Mouse (Mus musculus) forebrain, embryonic 15.5 days (tissue): ENCODE measurements around the gene 4931422A03Rik. TPM values are rescaled to one million over a fixed set of nuclear protein-coding genes. Genes with fewer than 3 reads are reported as not detected.
"Not testable (repeated sequence)": the region's sequence is repeated elsewhere in the genome, so short reads cannot be mapped to it uniquely, and the experiment has no call there.

ENCODE experiments used
- ATAC-seq: fragments of 200-750 bp; cut with Nextera tagmentation; replicated peaks from 2 replicates; pipeline ENCODE4 v1.8.0; 2017; ENCODE audit warnings: mild to moderate bottlenecking, moderate TSS enrichment, moderate library complexity
- H3K27ac ChIP-seq: fragments of 300-500 bp; sonication (generic); replicated peaks from 2 replicates; pipeline ENCODE4 v1.5.1; 2015; ENCODE audit warnings: mild to moderate bottlenecking, inconsistent platforms
- H3K27me3 ChIP-seq: fragments of 300-500 bp; sonication (generic); 2 replicates; pipeline ENCODE4 v1.6.1; 2015; ENCODE audit warnings: inconsistent platforms
- H3K36me3 ChIP-seq: fragments of 300-500 bp; sonication (generic); 2 replicates; pipeline ENCODE4 v1.6.1; 2015; ENCODE audit warnings: mild to moderate bottlenecking, inconsistent platforms
- H3K4me1 ChIP-seq: fragments of 300-500 bp; sonication (generic); 2 replicates; pipeline ENCODE4 v1.6.1; 2015; ENCODE audit warnings: inconsistent platforms
- H3K4me2 ChIP-seq: fragments of 300-500 bp; sonication (generic); replicated peaks from 2 replicates; pipeline ENCODE4 v1.6.1; 2015; ENCODE audit warnings: mild to moderate bottlenecking, inconsistent platforms
- H3K4me3 ChIP-seq: fragments of 300-500 bp; sonication (generic); 2 replicates; pipeline ENCODE4 v1.5.1; 2015; ENCODE audit warnings: mild to moderate bottlenecking, inconsistent platforms
- H3K9ac ChIP-seq: fragments of 300-500 bp; sonication (generic); replicated peaks from 2 replicates; pipeline ENCODE4 v1.6.1; 2015; ENCODE audit warnings: mild to moderate bottlenecking, inconsistent platforms
- H3K9me3 ChIP-seq: fragments of 300-500 bp; sonication (generic); 2 replicates; pipeline ENCODE4 v1.6.1; 2016; ENCODE audit warnings: inconsistent platforms
- WGBS: fragments of 180-500 bp; shearing (Covaris S2); methylation state at CpG from one replicate; pipeline ENCODE4 v1.1.7; 2015; ENCODE audit warnings: mixed read lengths; 5-methylcytosine and 5-hydroxymethylcytosine counted together
- polyA plus RNA-seq: library from polyadenylated mRNA; unstranded; fragments of >200 nt; fragmentation: Nextera tagmentation; extraction: Ambion mirVana; gene quantifications from 2 replicates; pipeline ENCODE4 v1.2.1, GENCODE M21; 2015

Gene 4931422A03Rik
- polyA plus RNA-seq, 1 experiment from 2014 or later = 1.5 TPM

DNA sequence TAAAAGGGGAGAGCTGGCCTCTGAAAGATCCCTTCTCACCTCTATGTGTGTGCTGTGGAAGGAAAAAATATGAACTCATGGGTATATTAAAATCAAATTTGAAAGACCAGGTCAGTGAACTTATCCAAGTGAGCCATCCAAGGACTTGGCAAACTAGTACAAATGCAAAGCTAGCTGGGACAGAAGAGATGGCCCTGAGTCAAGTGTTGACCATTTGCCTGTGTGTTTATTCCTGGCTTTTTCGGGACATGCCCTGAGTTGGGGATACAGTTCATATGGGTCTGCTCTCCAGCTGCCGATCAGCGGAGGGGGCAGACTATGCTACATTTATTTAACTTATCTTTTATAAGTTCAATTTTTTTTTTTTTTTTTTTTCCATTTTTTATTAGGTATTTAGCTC lies 19.3 kb downstream of the 4931422A03Rik start:
- ATAC-seq, H3K4me1 ChIP-seq, H3K27me3 ChIP-seq, H3K4me3 ChIP-seq, H3K4me2 ChIP-seq, H3K27ac ChIP-seq, H3K36me3 ChIP-seq, H3K9ac ChIP-seq, H3K9me3 ChIP-seq: not testable (repeated sequence)
- 88% methylated on average over 3 of the region's 3 CpGs for WGBS

DNA sequence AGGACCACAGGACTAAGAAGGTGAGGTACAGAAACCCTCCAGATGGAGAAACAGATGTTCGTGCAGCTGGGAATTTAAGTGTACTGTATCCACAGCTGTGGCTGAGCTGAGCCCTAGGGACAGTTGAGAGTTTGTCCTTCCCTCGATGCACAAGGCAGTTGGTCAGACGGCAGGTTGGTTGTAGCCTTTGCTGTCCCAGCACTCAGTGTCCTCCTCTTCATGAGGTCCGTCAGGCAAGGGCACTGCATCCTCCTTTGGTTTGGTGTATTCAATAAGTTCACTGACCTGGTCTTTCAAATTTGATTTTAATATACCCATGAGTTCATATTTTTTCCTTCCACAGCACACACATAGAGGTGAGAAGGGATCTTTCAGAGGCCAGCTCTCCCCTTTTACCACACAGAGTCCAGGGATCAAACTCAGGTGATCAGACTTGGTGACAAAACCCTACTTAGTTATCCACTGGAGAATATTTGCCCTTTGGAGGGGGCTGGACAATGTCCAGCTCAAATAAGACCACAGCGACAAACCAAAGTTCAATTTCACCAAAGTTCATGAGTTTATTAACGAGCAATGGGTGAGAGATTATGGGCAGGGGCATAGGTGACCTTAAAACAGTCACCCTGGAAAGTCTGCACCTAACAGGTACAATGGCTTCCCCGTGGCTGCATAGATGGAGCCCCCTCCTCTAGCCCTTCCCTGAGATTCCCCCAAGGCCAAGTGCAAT lies 20.2 kb downstream of the 4931422A03Rik start:
- H3K4me3 ChIP-seq = no peak overlapping the region
- H3K9ac ChIP-seq = no peak overlapping the region
- ATAC-seq = no peak
- H3K27me3 ChIP-seq = no peaks in the 10 kb centered on the region
- H3K4me1 ChIP-seq = no peaks in the 10 kb centered on the region
- no peaks in the 10 kb centered on the region for H3K9me3 ChIP-seq
- WGBS = 85% methylated on average over 7 of the region's 7 CpGs
- H3K4me2 ChIP-seq = no peak overlapping the region
- no peaks in the 10 kb centered on the region for H3K36me3 ChIP-seq
- no peak overlapping the region for H3K27ac ChIP-seq

DNA sequence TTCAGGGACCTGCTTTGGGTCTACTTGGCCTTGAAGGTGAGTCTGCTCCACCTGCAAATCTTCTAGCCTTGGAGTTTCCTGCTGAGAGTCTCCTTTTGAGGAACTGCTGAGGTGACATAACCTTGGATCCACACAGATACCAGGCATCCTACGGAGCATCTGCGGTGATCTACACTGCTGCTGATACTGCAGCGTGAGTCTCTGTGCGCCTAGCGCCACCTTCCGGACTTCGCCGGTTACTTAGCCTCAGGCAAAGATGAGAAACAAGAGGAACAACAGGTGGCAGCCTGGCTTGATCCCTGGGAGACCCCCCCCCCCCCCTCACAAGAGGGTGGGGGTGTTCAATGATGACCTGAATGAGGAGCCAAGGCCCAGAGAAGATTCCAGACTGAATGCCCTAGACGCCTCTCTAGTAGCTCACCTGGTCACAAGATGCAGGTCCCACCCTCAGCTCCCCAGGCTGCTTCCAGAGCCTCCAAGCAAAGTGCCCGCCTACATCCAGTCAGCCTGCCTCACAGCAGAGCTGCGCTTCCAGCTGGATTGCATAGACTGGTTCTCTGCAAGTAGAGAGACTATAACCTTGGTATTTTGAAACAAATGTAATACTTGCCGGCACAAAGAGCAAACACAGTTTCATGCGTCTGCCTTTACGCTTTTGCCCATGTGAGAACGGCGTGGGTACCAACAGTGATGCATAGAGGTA lies 25.3 kb downstream of the 4931422A03Rik start:
- Histone ChIP-seq H3K4me3 (no peak overlapping the region), H3K4me1 (no peaks in the 10 kb centered on the region), H3K27ac (no peak overlapping the region), H3K4me2 (no peak overlapping the region), H3K36me3 (no peaks in the 10 kb centered on the region), H3K9ac (no peak overlapping the region), H3K9me3 (no peaks in the 10 kb centered on the region), H3K27me3 (0 out of 2 replicates have a peak, but pooled peaks cover 4% of the 10 kb centered on the region)
- peak; percentile 48; the same call in 1 of the 2 replicates for ATAC-seq
- WGBS = 32% methylated on average over 16 of the region's 16 CpGs

DNA sequence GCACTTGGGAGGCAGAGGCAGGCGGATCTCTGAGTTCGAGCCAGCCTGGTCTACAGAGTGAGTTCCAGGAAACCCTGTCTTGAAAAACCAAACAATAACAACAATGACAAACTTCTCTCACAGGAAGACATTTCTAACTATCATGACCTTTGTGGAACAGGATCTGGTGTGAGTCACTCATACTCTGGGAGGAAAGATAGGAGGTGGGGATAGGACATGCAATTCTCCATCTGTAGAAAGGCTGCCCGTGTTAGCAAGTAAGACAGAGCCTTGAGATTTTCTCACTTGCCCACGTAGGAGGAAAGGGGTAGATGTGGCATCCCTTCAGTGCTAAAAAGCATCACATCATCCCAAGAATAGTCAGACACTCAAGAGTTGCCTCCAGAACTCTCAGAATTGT lies 26.3 kb downstream of the 4931422A03Rik start:
- WGBS = 83% methylated on average over 4 of the region's 4 CpGs
- Histone ChIP-seq H3K9ac (no peak overlapping the region), H3K4me2 (no peak overlapping the region), H3K4me3 (no peak overlapping the region), H3K4me1 (no peaks in the 10 kb centered on the region), H3K27ac (no peak overlapping the region), H3K27me3 (0 out of 2 replicates have a peak, but pooled peaks cover 4% of the 10 kb centered on the region), H3K9me3 (no peaks in the 10 kb centered on the region), H3K36me3 (no peaks in the 10 kb centered on the region)
- ATAC-seq = no peak

DNA sequence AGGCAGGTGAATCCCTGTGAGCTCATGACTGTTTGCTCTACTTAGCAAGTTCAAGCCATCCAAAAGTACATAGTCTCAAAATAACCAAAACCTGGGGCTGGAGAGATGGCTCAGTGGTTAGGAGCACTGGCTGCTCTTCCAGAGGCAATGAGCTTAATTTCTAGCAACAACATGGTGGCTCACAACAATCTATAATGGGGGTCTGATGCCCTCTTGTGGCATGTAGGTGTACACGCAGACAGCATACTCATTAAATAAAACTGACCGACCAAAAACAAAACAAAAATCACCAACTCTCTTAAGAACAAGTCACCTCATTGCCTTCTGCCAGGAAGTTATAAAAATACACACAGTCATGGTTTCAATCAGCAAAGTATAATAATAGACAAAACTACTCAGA lies 27.1 kb downstream of the 4931422A03Rik start:
- H3K36me3 ChIP-seq = no peaks in the 10 kb centered on the region
- no peak for ATAC-seq
- no peak overlapping the region for H3K9ac ChIP-seq
- 21% methylated on average over 2 of the region's 2 CpGs for WGBS
- H3K4me3 ChIP-seq = no peak overlapping the region
- H3K9me3 ChIP-seq = no peaks in the 10 kb centered on the region
- no peak overlapping the region for H3K4me2 ChIP-seq
- 0 out of 2 replicates have a peak, but pooled peaks cover 4% of the 10 kb centered on the region for H3K27me3 ChIP-seq
- no peak overlapping the region for H3K27ac ChIP-seq
- no peaks in the 10 kb centered on the region for H3K4me1 ChIP-seq

DNA sequence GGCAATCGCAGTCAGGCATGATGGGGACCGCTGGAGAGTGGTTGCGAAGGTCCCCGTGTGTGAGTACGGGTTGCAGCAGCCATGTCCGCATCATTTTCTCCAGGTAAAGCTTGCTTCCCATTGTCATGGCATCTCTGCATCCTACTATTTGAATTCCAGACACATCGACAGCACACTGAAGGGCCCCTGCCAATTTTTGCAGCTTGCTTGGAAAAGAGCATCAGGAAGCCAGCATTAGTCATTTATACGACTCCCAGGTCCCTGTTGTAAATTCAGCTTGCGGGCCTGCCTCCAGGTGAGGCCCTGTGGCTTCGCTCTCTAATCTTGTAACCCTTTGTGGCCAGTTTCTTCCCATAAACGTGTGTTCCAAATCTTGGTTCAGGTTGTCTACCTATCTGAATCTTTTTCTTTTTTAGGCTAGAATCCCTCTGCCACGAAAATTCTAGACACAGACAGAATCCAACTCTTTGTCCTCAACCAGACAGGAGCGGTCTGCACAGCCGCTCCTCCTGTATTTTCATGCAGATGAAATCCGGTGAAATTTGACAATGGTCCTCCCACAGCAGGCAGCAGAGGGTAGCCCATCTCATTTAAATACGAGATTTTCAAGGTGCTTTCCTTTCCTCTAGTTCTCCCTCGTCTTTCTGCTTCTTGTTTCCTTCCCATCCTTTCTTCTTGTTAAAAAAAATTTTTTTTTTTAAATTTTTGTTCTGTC lies 35.4 kb downstream of the 4931422A03Rik start:
- Histone ChIP-seq H3K27me3 (no peaks in the 10 kb centered on the region), H3K9me3 (no peaks in the 10 kb centered on the region), H3K36me3 (no peaks in the 10 kb centered on the region), H3K27ac (no peak overlapping the region), H3K4me2 (0 out of 2 replicates have a peak overlapping the region, but pooled peaks have one; percentile 1), H3K4me1 (peaks cover 5% of the 10 kb centered on the region; the same call in 1 of the 2 replicates), H3K9ac (no peak overlapping the region), H3K4me3 (no peak overlapping the region)
- 17% methylated on average over 17 of the region's 17 CpGs for WGBS
- ATAC-seq = no peak; the same call in 1 of the 2 replicates

DNA sequence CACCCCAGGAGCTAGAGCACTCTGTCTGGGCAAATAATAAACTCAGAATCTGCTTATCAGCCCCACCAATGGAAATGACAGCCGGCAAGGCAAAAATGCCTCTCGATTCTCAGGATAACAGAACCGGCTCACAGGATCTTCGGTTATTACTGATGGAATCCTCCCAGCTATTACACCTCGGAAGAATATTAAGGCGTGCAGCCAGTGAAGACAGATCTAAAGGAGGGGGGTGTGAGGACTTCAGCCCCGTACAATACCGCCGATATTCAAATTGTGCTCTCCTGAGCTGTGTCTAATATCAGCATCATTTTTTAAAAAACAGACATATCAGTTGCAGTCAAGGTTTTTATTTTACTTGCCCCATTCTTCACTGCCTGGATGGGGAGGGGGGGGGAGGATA lies 36.0 kb downstream of the 4931422A03Rik start:
- Histone ChIP-seq H3K9ac (no peak overlapping the region), H3K4me1 (peaks cover 5% of the 10 kb centered on the region; the same call in 1 of the 2 replicates), H3K9me3 (no peaks in the 10 kb centered on the region), H3K27me3 (no peaks in the 10 kb centered on the region), H3K36me3 (no peaks in the 10 kb centered on the region), H3K27ac (no peak overlapping the region), H3K4me3 (no peak overlapping the region), H3K4me2 (0 out of 2 replicates have a peak overlapping the region, but pooled peaks have one; percentile 1)
- WGBS = 67% methylated on average over 9 of the region's 9 CpGs
- ATAC-seq = no peak; the same call in 1 of the 2 replicates

DNA sequence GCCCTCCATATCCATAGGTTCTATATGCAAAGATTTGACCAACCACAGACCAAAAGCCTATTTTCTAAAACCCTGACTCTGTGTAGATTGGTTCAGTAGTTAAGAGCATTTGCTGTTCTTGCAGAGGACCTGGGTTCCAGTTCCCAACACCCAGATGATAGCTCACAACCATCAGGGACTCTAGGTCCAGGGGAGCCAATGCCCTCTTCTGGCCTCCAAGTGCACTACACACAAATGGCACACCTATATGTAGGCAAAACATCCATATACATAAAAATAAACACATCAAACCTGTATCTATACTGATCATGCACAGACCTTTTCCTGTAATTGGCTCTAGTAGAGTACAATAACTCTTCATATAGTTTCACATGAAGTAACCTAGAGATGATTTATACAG lies 36.9 kb downstream of the 4931422A03Rik start:
- ATAC-seq = no peak
- Histone ChIP-seq H3K27me3 (no peaks in the 10 kb centered on the region), H3K4me1 (peaks cover 5% of the 10 kb centered on the region; the same call in 1 of the 2 replicates), H3K9me3 (no peaks in the 10 kb centered on the region), H3K9ac (no peak overlapping the region), H3K4me3 (no peak overlapping the region), H3K27ac (no peak overlapping the region), H3K4me2 (no peak overlapping the region), H3K36me3 (no peaks in the 10 kb centered on the region)

DNA sequence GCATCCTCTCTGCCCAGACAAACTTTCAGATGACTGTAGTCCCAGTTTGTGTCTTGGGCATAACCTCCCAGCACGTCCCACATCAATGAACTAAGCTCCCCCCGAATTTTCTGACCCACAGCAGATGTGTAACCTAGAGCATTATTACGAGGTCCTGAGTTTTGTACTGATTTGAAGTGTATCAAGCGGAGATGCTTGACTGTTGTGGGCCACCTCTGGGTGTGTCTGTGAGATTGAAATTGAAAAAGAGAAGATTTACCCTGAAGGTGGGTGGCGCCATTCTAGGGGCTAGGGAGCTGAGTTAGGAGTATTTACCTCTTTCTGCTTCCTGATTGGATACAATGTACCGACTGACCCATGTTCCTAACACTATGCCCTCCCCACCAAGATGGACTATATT lies 38.4 kb downstream of the 4931422A03Rik start:
- Histone ChIP-seq H3K27me3 (no peaks in the 10 kb centered on the region), H3K9me3 (no peaks in the 10 kb centered on the region), H3K4me3 (no peak overlapping the region), H3K9ac (no peak overlapping the region), H3K4me2 (no peak overlapping the region), H3K4me1 (peaks cover 5% of the 10 kb centered on the region; the same call in 1 of the 2 replicates), H3K27ac (no peak overlapping the region), H3K36me3 (no peaks in the 10 kb centered on the region)
- ATAC-seq = no peak
- WGBS = 89% methylated on average over 6 of the region's 6 CpGs

DNA sequence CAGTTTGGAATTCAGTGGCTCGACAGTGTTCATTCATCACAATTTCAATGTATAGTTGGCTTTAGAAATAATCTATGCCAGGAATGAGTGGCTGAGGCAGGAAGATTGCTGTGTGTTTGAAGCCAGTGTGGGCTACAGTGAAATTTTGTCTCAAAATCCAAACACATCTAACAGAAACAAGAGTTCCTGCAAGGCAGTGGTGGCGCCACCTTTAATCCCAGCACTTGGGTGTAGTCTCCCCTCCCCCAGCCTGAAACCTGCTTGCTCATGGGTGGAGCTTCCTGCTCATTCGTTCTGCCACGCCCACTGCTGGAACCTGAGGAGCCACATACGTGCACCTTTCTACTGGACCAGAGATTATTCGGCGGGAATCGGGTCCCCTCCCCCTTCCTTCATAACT lies 40.6 kb downstream of the 4931422A03Rik start:
- not testable (repeated sequence) for H3K4me1 ChIP-seq, H3K4me2 ChIP-seq, ATAC-seq, H3K4me3 ChIP-seq, H3K9me3 ChIP-seq, H3K36me3 ChIP-seq, H3K27ac ChIP-seq, H3K9ac ChIP-seq, H3K27me3 ChIP-seq
- 78% methylated on average over 8 of the region's 8 CpGs for WGBS

DNA sequence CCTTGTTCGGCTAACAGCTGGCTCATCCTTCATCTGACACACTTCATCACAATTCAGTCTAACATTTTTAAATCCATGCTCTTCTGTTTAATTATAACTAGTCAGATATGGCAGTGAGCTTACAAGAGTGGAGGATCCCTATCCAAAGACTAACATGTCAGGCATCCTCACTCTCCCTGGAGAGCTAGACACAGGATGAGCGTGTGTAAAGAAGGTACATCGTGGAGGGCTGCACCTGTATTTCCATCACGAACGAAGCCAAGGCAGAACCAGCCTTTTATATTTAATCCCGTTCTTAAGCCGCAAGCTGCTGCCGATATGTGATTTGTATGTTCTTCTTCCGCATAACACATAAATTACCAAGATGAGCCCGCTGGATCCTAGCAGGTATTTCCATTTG lies 45.0 kb downstream of the 4931422A03Rik start:
- no peaks in the 10 kb centered on the region for H3K4me1 ChIP-seq
- no peak overlapping the region for H3K4me3 ChIP-seq
- no peak overlapping the region for H3K9ac ChIP-seq
- 89% methylated on average over 10 of the region's 10 CpGs for WGBS
- no peak overlapping the region for H3K27ac ChIP-seq
- no peaks in the 10 kb centered on the region for H3K27me3 ChIP-seq
- H3K36me3 ChIP-seq = no peaks in the 10 kb centered on the region
- no peaks in the 10 kb centered on the region for H3K9me3 ChIP-seq
- no peak overlapping the region for H3K4me2 ChIP-seq
- no peak for ATAC-seq

DNA sequence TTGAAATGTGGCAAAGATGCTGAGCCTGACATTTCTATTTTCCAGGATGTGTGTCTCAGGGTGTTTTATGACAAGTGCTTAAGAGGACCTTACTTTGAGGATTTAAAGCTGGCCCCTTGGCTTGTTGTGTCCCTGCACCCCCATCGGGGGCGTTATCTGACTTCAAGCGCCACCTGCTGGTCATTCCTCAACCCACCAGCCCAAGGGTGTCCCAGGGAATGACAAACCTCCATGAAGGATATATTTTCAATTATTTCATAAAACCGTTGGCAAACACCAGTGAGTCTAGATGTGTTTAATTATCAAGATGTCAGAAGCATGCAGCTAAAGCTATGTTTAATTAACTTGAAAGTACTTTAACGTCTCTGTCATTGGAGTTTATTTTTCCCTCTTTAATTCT lies 45.9 kb downstream of the 4931422A03Rik start:
- 5% methylated on average over 5 of the region's 5 CpGs for WGBS
- Histone ChIP-seq H3K4me2 (no peak overlapping the region), H3K9me3 (no peaks in the 10 kb centered on the region), H3K4me1 (peaks cover 5% of the 10 kb centered on the region; the same call in 1 of the 2 replicates), H3K36me3 (no peaks in the 10 kb centered on the region), H3K9ac (no peak overlapping the region), H3K4me3 (no peak overlapping the region), H3K27me3 (no peaks in the 10 kb centered on the region), H3K27ac (no peak overlapping the region)
- peak; percentile 81 for ATAC-seq
